Mouse (Mus musculus): ENCODE measurements around the gene Serbp1.

- TF ChIP-seq POLR2A (IDR thresholded peaks at IDR 0.05; ENCODE audit: borderline replicate concordance, extremely low read depth, insufficient read depth, insufficient read length, poor library complexity, severe bottlenecking) (no peak), CTCF (IDR thresholded peaks at IDR 0.05; ENCODE audit: borderline replicate concordance, extremely low read depth, insufficient read depth, insufficient read length) (no peak)
Observed at GRCm38 (mm10) chr6:67268245-67268612, 30.3 kb downstream of the Serbp1 start.

All from brain, embryonic 14.5 days (tissue).